Mouse (Mus musculus) testis, postnatal 10 days (tissue): ENCODE results near the gene Gm28048.

Source experiments
- DNase-seq: peaks from one replicate; pipeline ENCODE4 v3.0.0; 2021; ENCODE audit warnings: low spot score

Gm28048 gene

GRCm38 (mm10) chr11:22889224-22889623 is 92.7 kb downstream of the Gm28048 start:
- no peak for DNase-seq

GRCm38 (mm10) chr11:22886991-22887390 is 94.9 kb downstream of the Gm28048 start:
- no peak for DNase-seq

- DNase-seq = no peak
Measured at GRCm38 (mm10) chr11:22885350-22885749, 96.5 kb downstream of the Gm28048 start.

GRCm38 (mm10) chr11:22883676-22884075 is 98.2 kb downstream of the Gm28048 start:
- no peak for DNase-seq

GRCm38 (mm10) chr11:22882926-22883325 is 99.0 kb downstream of the Gm28048 start:
- no peak for DNase-seq

GRCm38 (mm10) chr11:22880383-22881172 is 101.3 kb downstream of the Gm28048 start:
- DNase-seq = no peak

GRCm38 (mm10) chr11:22879645-22880044 is 102.2 kb downstream of the Gm28048 start:
- DNase-seq = no peak

GRCm38 (mm10) chr11:22876680-22877330 is 105.1 kb downstream of the Gm28048 start:
- no peak for DNase-seq

GRCm38 (mm10) chr11:22875279-22875678 is 106.6 kb downstream of the Gm28048 start:
- no peak for DNase-seq

GRCm38 (mm10) chr11:22874747-22875146 is 107.1 kb downstream of the Gm28048 start:
- DNase-seq = no peak

GRCm38 (mm10) chr11:22873383-22873782 is 108.5 kb downstream of the Gm28048 start:
- DNase-seq = no peak

GRCm38 (mm10) chr11:22872307-22872680 is 109.6 kb downstream of the Gm28048 start:
- DNase-seq = no peak

GRCm38 (mm10) chr11:22871628-22872306 is 110.1 kb downstream of the Gm28048 start:
- no peak for DNase-seq

- DNase-seq = no peak
Measured at GRCm38 (mm10) chr11:22868582-22868981, 113.3 kb downstream of the Gm28048 start.

GRCm38 (mm10) chr11:22867691-22868090 is 114.2 kb downstream of the Gm28048 start:
- no peak for DNase-seq

- no peak for DNase-seq
Measured at GRCm38 (mm10) chr11:22865635-22866246, 116.1 kb downstream of the Gm28048 start.

GRCm38 (mm10) chr11:22864305-22865060 is 117.4 kb downstream of the Gm28048 start:
- no peak for DNase-seq

GRCm38 (mm10) chr11:22863581-22863980 is 118.3 kb downstream of the Gm28048 start:
- DNase-seq = no peak

GRCm38 (mm10) chr11:22861315-22861714 is 120.6 kb downstream of the Gm28048 start:
- DNase-seq = no peak

- DNase-seq = peak; percentile 59
Measured at GRCm38 (mm10) chr11:22860335-22861227, 121.3 kb downstream of the Gm28048 start, which contains the start of gene B3gnt2. Gene B3gnt2, minus strand, starts transcription at chr11:22860961.
